Mouse (Mus musculus): ENCODE data around the gene Sae1.

DNA sequence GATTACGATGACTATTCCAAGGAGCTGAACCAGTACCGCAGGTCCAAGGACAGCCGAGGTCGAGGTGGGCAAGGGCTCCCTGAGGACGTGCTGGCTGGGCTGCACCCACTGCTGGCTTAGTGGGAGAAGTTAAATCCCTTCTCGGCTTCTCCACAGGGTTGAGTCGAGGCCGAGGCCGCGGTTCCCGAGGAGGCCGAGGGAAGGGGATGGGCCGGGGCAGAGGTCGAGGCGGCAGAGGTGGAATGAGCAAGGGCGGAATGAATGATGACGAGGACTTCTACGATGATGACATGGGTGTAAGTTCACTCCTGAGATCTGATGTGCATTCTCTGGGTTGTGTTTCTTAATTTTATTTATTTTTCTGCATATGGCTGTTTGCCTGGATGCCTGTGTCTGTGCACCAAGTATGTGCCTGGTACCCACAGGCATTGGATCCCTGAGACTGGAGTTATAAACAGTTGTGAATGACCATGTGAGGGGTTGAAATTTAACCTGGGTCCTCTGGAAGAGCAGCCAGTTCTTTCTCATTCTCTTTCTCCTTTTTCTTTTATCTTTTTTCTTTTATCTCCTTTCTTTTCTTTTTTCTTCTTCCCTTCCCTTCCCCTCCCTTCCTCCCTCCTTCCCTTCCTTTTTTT is 34.7 kb upstream of the Sae1 start:
- TF ChIP-seq CTCF (IDR thresholded peaks at IDR 0.05; ENCODE audit: low read depth) (no peak), EP300 (IDR thresholded peaks at IDR 0.05; ENCODE audit: low read depth) (no peak)
